Mouse (Mus musculus) left cerebral cortex, adult 6 months (tissue): ENCODE data around the gene Fam110a. TPM values are rescaled to one million over a fixed set of nuclear protein-coding genes. Genes with fewer than 3 reads are reported as not detected.

Experiments used
- long read RNA-seq, 2 experiments: library from polyadenylated mRNA; unstranded; transcript quantifications; one replicate each; pipeline ENCODE4 v2.0.0; 2019 to 2020
- polyA plus RNA-seq: library from polyadenylated mRNA; unstranded; fragments of <200 nt; fragmentation: Nextera tagmentation; gene quantifications from 2 replicates; pipeline ENCODE4 v1.2.3, GENCODE M21; 2021

Fam110a gene
- 8.9 and 10.1 TPM in 2 replicates for polyA plus RNA-seq
- long read RNA-seq, experiment 1, transcript Fam110a-201 (2 exons, 1,754 nt) = major isoform, 34 of 41 reads
- long read RNA-seq, experiment 1, partial matches to known transcripts = 0 of 41 reads
- long read RNA-seq, experiment 1, other reads (novel, unspliced or antisense) = 7 of 41 reads
- long read RNA-seq, experiment 2, transcript Fam110a-201 (2 exons, 1,754 nt) = major isoform, 20 of 21 reads
- long read RNA-seq, experiment 2, partial matches to known transcripts = 0 of 21 reads
- long read RNA-seq, experiment 2, other reads (novel, unspliced or antisense) = 1 of 21 reads

GRCm38 (mm10) chr2:151979470-151980354 is at the start of gene Fam110a:
Gene Fam110a (minus strand): TSS chr2:151980219.

GRCm38 (mm10) chr2:151996229-151997189 is 16.5 kb upstream of the Fam110a start, which contains the start of gene Slc52a3:
Gene Slc52a3 (plus strand): TSS chr2:151996511.

Other genes starting within 250 kb of the Fam110a start
- gene Psmf1, start 236.0 kb downstream of the Fam110a start, polyA plus RNA-seq = 41.5 and 47.6 TPM in 2 replicates
- 0.06 and 0.11 TPM in 2 replicates for gene Rspo4, start 137.3 kb downstream of the Fam110a start, polyA plus RNA-seq
- gene Angpt4, start 69.0 kb downstream of the Fam110a start, polyA plus RNA-seq = 0.06 TPM in 1 of 2 replicates, not detected in the other
- gene Slc52a3, start 16.3 kb upstream of the Fam110a start, polyA plus RNA-seq = 1.6 and 2.2 TPM in 2 replicates
- gene Scrt2, start 101.3 kb upstream of the Fam110a start, polyA plus RNA-seq = 1.4 and 4.0 TPM in 2 replicates
- gene Srxn1, start 125.3 kb upstream of the Fam110a start, polyA plus RNA-seq = 31.5 and 44.8 TPM in 2 replicates
- 2.1 TPM in 1 of 2 replicates, not detected in the other for gene Tcf15, start 163.3 kb upstream of the Fam110a start, polyA plus RNA-seq
- gene Csnk2a1, start 246.6 kb upstream of the Fam110a start, polyA plus RNA-seq = 169 and 236 TPM in 2 replicates